Mouse (Mus musculus): ENCODE results near the gene Cfap161. TPM values are rescaled to one million over a fixed set of nuclear protein-coding genes. Genes with fewer than 3 reads are reported as not detected.

Cfap161 gene
- polyA plus RNA-seq, 1 experiment from 2014 or later, result 1.5 TPM

DNA sequence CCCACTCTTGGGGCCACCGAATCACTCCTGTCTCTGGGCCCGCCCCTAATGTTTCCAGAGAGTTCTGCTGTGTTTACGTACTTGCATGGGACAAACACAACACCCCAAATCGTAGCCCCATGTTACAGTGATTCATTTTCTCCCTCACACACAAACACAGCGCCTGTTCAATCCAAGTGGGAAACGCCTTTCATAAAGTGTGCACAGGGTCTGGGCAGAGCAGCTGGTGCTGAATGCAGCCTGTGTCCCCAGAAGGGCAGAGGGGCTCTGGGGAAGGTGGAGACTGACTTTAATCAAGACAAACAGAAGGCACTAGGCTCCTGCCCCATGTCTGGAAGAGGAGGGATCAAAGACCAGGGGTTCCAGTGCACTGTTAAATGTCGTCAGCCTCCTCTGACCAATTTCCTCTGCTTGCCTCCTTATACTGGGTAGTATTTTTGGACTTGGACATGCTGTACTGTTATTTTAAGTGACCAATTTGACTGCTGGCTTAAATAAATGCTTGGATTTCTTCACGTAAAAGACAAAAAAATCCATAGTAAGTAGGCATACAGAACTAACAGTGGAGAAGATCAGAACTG, 48.5 kb downstream of the Cfap161 start:
- no peak overlapping the region for H3K4me3 ChIP-seq
- H3K4me1 ChIP-seq (replicated peaks), result peaks cover 21% of the 10 kb centered on the region
- H3K27me3 ChIP-seq (ENCODE audit: insufficient read depth, poor library complexity, severe bottlenecking), result no peaks in the 10 kb centered on the region; the same call in 1 of the 2 replicates
- no peaks in the 10 kb centered on the region for H3K9me3 ChIP-seq
- DNase-seq (ENCODE audit: low spot score), result no peak
- WGBS, result 65% methylated on average over 8 of the region's 8 CpGs
- no peaks in the 10 kb centered on the region for H3K36me3 ChIP-seq
- 0 out of 2 replicates have a peak overlapping the region, but pooled peaks have one; percentile 26 for H3K27ac ChIP-seq

DNA sequence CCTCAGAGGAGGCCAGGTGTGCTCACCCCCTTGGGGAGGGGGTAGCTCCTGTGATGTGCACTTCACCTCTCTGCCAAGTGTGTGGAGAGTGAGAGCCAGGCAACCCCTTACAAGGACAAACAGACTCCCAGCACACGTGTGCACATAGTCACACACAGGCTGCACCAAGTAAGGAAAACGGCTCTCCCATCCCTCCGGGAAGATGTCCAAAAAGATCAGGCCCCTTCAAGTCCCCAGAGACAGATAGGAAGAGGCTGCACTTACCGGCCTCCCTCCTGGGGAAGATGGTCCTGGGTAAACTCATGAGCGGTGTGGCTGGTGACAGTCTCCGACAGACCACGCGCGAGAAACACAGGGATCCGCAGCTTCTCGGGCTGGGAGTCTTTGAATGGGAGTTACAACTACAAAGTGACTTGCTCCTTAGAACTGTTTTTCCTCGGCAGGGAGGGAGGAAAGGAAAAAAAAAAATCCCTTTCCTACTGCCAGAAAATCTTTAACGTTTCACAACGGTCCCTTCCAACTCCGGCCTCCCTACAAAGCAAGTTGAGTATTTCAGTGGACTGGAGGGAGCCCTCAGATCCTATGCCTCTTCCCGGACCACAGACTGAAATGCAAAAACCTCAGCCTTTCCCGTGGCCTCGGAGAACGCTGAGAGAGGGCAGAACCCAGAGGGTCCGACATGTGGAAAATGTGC, 49.1 kb downstream of the Cfap161 start, which contains the start of gene Il16:
Gene Il16, minus strand, starts transcription at position 314 of the 694 bp plus-strand sequence.
- peaks cover 21% of the 10 kb centered on the region for H3K4me1 ChIP-seq (replicated peaks)
- H3K27ac ChIP-seq, result 0 out of 2 replicates have a peak within 1 kb of the TSS, but pooled peaks have one; percentile 26
- H3K9me3 ChIP-seq, result no peaks in the 10 kb centered on the region
- no peak for DNase-seq (ENCODE audit: low spot score)
- H3K36me3 ChIP-seq, result no peaks in the 10 kb centered on the region
- no peak within 1 kb of the TSS for H3K4me3 ChIP-seq
- 50% methylated on average over 20 of the region's 20 CpGs for WGBS
- no peaks in the 10 kb centered on the region; the same call in 1 of the 2 replicates for H3K27me3 ChIP-seq (ENCODE audit: insufficient read depth, poor library complexity, severe bottlenecking)

DNA sequence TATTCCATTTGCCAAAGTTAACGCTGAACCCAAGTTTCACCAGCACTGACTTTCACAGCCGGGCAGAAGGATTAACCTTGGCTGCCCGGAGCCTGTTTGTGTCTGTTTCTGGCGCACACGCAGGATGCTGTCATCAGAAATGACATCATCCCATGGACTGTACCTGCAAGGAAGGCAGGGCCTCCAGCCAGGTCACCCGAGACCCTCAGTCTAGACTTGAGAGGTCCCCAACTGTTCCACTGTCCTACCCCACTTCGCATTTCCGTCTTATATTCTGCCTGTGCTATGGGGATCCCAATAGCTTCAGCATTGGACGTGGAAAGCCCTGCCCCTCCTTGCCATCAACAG, 49.6 kb downstream of the Cfap161 start:
- no peak overlapping the region for H3K4me3 ChIP-seq
- no peaks in the 10 kb centered on the region for H3K9me3 ChIP-seq
- WGBS, result 83% methylated on average over 9 of the region's 9 CpGs
- no peaks in the 10 kb centered on the region for H3K36me3 ChIP-seq
- no peak overlapping the region for H3K27ac ChIP-seq
- H3K4me1 ChIP-seq (replicated peaks), result peaks cover 24% of the 10 kb centered on the region
- no peak for DNase-seq (ENCODE audit: low spot score)
- H3K27me3 ChIP-seq (ENCODE audit: insufficient read depth, poor library complexity, severe bottlenecking), result no peaks in the 10 kb centered on the region; the same call in 1 of the 2 replicates

DNA sequence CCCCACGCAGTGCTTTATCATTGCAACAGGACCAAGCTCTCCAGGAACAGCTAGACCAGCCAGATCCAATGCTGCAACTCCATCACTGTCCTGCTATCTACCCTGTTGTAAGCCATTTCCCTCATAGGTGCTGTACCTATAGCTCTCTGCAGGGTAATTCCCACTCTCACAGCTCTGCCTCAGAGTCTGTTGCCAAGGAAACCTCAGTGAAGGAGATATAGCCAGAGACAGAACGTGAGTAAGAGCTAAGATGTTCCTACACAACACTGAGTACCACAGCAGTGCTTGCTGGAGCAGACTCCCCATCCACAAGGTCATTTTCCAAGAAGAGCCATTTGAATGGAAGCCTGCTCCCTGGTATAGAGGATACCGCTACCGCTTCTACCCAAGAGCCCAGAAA, 50.4 kb downstream of the Cfap161 start:
- peaks cover 31% of the 10 kb centered on the region for H3K4me1 ChIP-seq (replicated peaks)
- no peaks in the 10 kb centered on the region for H3K36me3 ChIP-seq
- no peak overlapping the region for H3K4me3 ChIP-seq
- H3K27ac ChIP-seq, result no peak overlapping the region
- DNase-seq (ENCODE audit: low spot score), result no peak
- H3K9me3 ChIP-seq, result no peaks in the 10 kb centered on the region
- H3K27me3 ChIP-seq (ENCODE audit: insufficient read depth, poor library complexity, severe bottlenecking), result no peaks in the 10 kb centered on the region; the same call in 1 of the 2 replicates
- 84% methylated on average over 4 of the region's 4 CpGs for WGBS

DNA sequence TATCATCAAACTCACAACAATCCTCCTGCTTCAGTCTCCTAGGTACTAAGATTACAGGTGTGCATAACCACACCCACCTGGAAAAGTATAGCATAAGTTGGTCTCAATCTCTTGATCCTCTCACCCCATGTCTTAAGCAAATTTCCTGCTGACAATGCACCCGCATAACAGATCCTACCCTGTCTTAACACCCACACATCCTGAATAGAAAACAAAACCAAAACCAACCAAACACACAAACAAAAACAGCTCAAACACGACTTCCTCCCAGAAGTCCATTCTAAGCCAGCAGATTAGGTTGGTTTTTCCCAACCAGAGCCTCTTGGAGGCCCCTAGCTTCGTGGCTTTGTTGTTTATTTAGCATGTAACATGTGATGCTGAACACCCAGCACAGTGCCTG, 52.0 kb downstream of the Cfap161 start:
- DNase-seq (ENCODE audit: low spot score), result no peak
- H3K4me3 ChIP-seq, result no peak overlapping the region
- no peaks in the 10 kb centered on the region for H3K36me3 ChIP-seq
- WGBS, result 65% methylated on average over 3 of the region's 3 CpGs
- H3K4me1 ChIP-seq (replicated peaks), result peaks cover 24% of the 10 kb centered on the region
- H3K27me3 ChIP-seq (ENCODE audit: insufficient read depth, poor library complexity, severe bottlenecking), result no peaks in the 10 kb centered on the region; the same call in 1 of the 2 replicates
- no peaks in the 10 kb centered on the region for H3K9me3 ChIP-seq
- no peak overlapping the region for H3K27ac ChIP-seq

DNA sequence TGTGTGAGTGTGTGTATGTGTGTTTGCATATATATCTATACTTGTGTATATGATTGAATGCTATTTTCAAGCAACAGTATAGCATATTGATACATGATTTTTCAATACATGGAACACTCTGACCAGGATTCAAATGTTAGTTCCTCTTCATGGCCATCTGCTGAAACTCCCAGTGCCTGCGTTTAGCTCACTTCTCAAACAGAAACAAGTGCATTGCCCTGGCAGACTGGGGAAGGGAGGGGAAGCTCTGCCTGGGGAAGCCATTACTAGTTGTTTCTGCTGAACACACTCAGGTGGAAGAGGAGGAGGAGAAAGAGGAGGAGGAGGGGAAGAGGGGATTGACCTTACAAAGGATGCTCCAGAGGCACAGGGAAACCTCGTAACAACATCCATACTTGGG, 52.7 kb downstream of the Cfap161 start:
- 84% methylated on average over 2 of the region's 2 CpGs for WGBS
- H3K27me3 ChIP-seq (ENCODE audit: insufficient read depth, poor library complexity, severe bottlenecking), result no peaks in the 10 kb centered on the region; the same call in 1 of the 2 replicates
- H3K27ac ChIP-seq, result no peak overlapping the region
- no peak overlapping the region for H3K4me3 ChIP-seq
- H3K36me3 ChIP-seq, result no peaks in the 10 kb centered on the region
- H3K4me1 ChIP-seq (replicated peaks), result peaks cover 25% of the 10 kb centered on the region
- H3K9me3 ChIP-seq, result no peaks in the 10 kb centered on the region
- DNase-seq (ENCODE audit: low spot score), result no peak

DNA sequence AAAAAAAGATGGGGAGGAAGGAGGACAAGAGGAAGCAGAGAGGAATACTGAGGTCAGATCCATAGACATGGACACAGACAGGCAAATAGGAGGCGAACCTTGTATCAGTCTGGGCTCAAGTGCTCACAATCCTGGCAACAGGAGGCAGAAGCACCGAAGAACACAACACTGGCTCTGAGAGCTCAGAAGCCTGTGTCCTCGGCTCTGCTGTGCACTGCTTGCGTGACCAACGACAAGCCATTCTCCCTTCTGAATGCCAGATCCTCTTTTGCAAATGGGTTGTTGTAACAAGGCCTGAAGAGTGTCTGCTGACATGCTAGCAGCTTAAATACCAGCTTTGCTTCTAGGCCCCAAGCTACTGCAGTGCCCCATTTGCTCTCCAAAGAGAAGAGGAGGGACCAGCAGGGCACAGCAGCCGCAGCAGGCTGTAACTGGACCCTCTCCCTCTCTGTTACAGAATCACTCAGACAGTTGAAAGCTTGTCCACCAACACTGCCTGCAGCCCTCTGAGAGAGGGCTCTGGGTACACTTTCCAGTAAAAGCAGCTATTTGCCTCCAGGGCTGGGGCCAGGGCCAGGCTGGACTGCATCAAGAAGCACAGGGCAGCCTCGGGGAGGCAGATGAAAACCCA, 54.9 kb downstream of the Cfap161 start:
- no peak overlapping the region for H3K4me3 ChIP-seq
- H3K4me1 ChIP-seq (replicated peaks), result peaks cover 16% of the 10 kb centered on the region
- peak; percentile 22 for DNase-seq (ENCODE audit: low spot score)
- 48% methylated on average over 7 of the region's 7 CpGs for WGBS
- H3K9me3 ChIP-seq, result no peaks in the 10 kb centered on the region
- H3K27ac ChIP-seq, result peak overlapping the region; percentile 40; the same call in 1 of the 2 replicates
- H3K36me3 ChIP-seq, result no peaks in the 10 kb centered on the region
- H3K27me3 ChIP-seq (ENCODE audit: insufficient read depth, poor library complexity, severe bottlenecking), result no peaks in the 10 kb centered on the region

DNA sequence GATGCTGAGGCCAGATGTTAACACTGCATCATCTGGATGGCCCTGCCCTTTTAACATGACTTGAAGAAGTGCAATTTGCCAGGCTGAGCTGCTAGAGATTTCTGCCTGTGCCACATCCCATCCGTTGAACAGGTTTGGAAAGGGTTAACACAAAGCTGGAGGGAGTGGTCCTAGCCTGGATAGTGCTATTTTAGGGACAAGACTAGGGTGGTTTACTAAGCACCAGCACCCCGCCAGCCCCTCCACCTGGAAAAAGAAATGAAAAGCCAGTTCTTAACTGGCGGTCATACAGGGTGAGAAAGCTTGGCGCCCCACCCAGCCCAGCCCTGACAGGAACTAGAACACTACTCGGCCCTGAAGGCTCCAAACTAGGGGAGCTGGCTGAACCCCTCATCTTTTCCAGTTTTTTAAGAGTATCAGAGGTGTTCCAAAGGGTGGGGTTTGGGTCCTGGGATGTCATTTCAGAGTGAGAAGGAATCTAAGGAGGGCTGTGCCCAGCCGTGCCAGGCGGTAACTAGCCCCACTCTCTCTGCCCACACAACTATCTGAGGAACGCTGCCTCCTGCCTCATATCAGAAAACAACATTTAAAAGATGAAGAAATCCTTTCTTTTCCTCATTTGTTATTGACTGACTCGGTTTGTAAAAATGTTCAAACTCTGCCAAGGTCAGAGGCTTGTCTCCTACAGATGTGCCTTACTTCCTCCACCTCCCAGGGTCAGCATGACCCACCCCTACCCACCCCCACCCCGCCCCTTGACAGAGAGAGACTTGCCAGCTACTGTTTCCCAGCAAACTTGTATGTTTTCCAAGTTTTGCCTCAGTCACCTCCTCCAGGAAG, 55.8 kb downstream of the Cfap161 start:
- no peak overlapping the region for H3K27ac ChIP-seq
- WGBS, result 79% methylated on average over 10 of the region's 10 CpGs
- no peaks in the 10 kb centered on the region for H3K27me3 ChIP-seq (ENCODE audit: insufficient read depth, poor library complexity, severe bottlenecking)
- no peak overlapping the region for H3K4me3 ChIP-seq
- no peak for DNase-seq (ENCODE audit: low spot score)
- no peaks in the 10 kb centered on the region for H3K9me3 ChIP-seq
- peaks cover 22% of the 10 kb centered on the region for H3K4me1 ChIP-seq (replicated peaks)
- no peaks in the 10 kb centered on the region for H3K36me3 ChIP-seq

DNA sequence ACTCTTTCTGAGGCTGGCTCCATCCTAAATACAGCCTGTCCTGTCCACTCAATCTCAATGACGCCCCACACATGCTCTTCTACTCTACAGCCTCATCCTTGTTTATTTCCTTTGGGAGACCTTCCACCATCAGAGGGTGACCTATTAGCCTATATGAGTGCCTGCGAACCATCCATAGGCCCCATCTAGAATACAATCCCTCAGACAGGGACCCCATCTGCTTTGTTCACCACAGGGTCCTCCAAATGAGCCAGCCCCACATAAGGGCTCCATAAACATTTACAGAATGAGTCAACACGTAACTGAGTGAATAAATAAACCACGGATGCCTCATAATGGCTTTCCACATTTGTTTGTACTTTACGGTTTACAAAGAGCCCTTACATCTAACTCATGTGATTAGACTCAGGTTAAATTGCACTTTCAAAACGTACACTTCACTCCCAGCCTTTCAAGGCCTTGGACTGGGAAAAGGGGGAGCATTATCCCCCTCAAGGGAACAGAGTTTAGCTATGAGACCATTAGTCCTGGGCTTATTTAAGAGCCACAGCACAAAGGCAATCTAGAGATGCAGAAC, 56.7 kb downstream of the Cfap161 start:
- no peaks in the 10 kb centered on the region for H3K9me3 ChIP-seq
- 69% methylated on average over 6 of the region's 6 CpGs for WGBS
- DNase-seq (ENCODE audit: low spot score), result no peak

DNA sequence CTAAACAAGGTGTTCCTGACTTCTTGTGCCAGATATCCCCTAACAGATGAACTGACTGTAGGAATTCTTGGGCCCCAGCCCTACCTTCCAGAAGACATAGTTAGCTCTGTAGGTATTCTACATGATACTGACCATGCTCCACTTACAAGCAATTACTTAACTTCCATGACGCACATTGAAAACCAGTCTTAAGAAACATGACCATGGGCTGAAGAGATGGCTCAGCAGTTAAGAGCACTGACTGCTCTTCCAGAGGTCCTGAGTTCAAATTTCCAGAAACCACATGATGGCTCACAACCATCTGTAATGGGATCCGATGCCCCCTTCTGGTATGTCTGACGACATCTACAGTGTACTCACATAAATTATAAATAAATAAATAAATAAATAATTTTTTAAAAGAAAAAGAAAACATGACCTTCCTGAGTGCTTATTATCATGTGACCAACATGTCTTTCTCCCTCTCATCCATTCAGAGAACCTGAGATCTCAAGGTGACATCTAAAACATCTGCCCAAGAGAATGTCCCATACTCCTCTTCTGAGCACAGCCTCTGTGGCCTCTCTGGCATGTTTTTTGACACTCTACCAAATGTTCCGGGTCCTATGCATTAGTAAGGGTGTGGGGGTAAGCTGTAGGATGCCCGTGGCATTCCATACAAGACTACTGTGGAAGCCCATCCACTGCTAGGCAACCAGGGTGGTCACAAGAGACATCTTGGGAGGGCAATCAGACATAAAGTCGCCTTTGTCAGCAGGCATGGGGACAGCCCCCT, 58.2 kb downstream of the Cfap161 start:
- H3K4me3 ChIP-seq, result no peak overlapping the region
- WGBS, result 81% methylated on average over 6 of the region's 6 CpGs
- H3K4me1 ChIP-seq (replicated peaks), result peaks cover 26% of the 10 kb centered on the region
- H3K36me3 ChIP-seq, result no peaks in the 10 kb centered on the region
- H3K9me3 ChIP-seq, result no peaks in the 10 kb centered on the region
- H3K27me3 ChIP-seq (ENCODE audit: insufficient read depth, poor library complexity, severe bottlenecking), result no peaks in the 10 kb centered on the region
- H3K27ac ChIP-seq, result no peak overlapping the region
- DNase-seq (ENCODE audit: low spot score), result no peak

More for the DNA sequence above, 56.7 kb downstream of the Cfap161 start:
- H3K27ac ChIP-seq, result no peak overlapping the region
- no peaks in the 10 kb centered on the region for H3K36me3 ChIP-seq
- peaks cover 22% of the 10 kb centered on the region for H3K4me1 ChIP-seq (replicated peaks)
- H3K4me3 ChIP-seq, result no peak overlapping the region
- H3K27me3 ChIP-seq (ENCODE audit: insufficient read depth, poor library complexity, severe bottlenecking), result no peaks in the 10 kb centered on the region

DNA sequence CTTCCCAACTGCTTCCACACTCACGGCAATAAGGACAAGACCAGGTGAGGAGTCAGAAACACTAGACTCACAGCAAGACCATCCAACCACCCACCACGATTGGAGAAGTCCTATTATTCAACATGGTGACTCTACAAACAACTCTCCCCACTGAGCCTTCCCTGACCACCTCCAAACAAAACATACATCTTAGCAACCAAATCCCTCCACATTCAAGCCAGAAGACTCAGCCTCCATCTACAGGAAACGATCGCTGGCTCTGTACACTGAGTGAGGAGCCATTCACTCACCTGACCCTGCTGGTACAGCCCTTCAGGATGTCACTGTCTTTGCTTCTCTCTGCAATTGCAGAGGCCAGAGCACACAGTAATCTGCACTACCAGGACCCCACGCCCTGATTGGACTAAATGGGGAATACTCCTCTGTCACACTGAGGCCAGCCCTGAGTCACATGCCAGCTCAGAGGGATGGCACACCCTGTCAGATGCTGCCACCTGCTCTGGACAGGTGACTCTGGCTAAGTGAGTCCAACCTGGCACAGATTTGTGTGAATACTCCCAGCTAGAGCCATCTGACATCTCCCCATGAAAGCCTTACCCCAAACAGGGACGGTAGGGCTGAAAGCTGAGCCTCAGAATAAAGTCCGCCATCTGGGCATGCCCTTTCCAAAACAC, 59.4 kb downstream of the Cfap161 start:
- no peak overlapping the region for H3K4me3 ChIP-seq
- no peaks in the 10 kb centered on the region for H3K27me3 ChIP-seq (ENCODE audit: insufficient read depth, poor library complexity, severe bottlenecking)
- peaks cover 25% of the 10 kb centered on the region for H3K4me1 ChIP-seq (replicated peaks)
- H3K36me3 ChIP-seq, result no peaks in the 10 kb centered on the region
- no peak for DNase-seq (ENCODE audit: low spot score)
- no peaks in the 10 kb centered on the region for H3K9me3 ChIP-seq
- WGBS, result 86% methylated on average over 7 of the region's 7 CpGs
- H3K27ac ChIP-seq, result no peak overlapping the region

Data from hindbrain, embryonic 10.5 days (tissue).